Mouse (Mus musculus) myocyte (in vitro differentiated cells): ENCODE measurements around the gene Acsm5.

ENCODE experiments used
- CEBPB ChIP-seq: IDR thresholded peaks from 2 replicates; pipeline ENCODE4 v1.6.1; 2011; ENCODE audit warnings: mild to moderate bottlenecking, moderate library complexity; ENCODE audit not compliant: poor library complexity, insufficient read depth, severe bottlenecking
- MAX ChIP-seq: IDR thresholded peaks from one replicate; pipeline ENCODE4 v1.6.1; 2011; ENCODE audit warnings: low read depth, mild to moderate bottlenecking, control low read depth
- MYOD1 ChIP-seq, 3 experiments: IDR thresholded peaks; one replicate each; pipeline ENCODE4 v1.6.1; 2011; ENCODE audit warnings: control low read depth in 2 of 3, low read depth in 2 of 3, mild to moderate bottlenecking in 2 of 3, moderate library complexity in 1 of 3; ENCODE audit not compliant: insufficient read length in 2 of 3, control insufficient read depth in 1 of 3
- MYOG ChIP-seq, 3 experiments: IDR thresholded peaks; one replicate each; pipeline ENCODE4 v1.6.1; 2011; ENCODE audit warnings: control low read depth in 2 of 3, low read depth in 2 of 3, mild to moderate bottlenecking in 2 of 3; ENCODE audit not compliant: insufficient read length in 2 of 3, control insufficient read depth in 1 of 3, insufficient read depth in 1 of 3
- POLR2A ChIP-seq: IDR thresholded peaks from one replicate; pipeline ENCODE4 v1.6.1; 2011; ENCODE audit warnings: low read depth, mild to moderate bottlenecking, control low read depth, moderate library complexity; ENCODE audit not compliant: insufficient read length
- SRF ChIP-seq: IDR thresholded peaks from one replicate; pipeline ENCODE4 v1.6.1; 2011; ENCODE audit warnings: low read depth; ENCODE audit not compliant: control insufficient read depth, insufficient read length
- TCF12 ChIP-seq: IDR thresholded peaks from one replicate; pipeline ENCODE4 v1.6.1; 2011; ENCODE audit warnings: mild to moderate bottlenecking, control low read depth; ENCODE audit not compliant: poor library complexity, insufficient read depth, severe bottlenecking
- USF1 ChIP-seq: IDR thresholded peaks from one replicate; pipeline ENCODE4 v1.6.1; 2011; ENCODE audit warnings: low read depth, mild to moderate bottlenecking, control low read depth, moderate library complexity

- TF ChIP-seq USF1 (no peak), SRF (no peak), MAX (no peak), CEBPB (no peak), TCF12 (no peak), MYOG (IDR thresholded peaks at IDR 0.05; ENCODE audit: control insufficient read depth in 1 of 3, insufficient read depth in 1 of 3, insufficient read length in 2 of 3, low read depth in 2 of 3) (no peak), POLR2A (no peak), MYOD1 (IDR thresholded peaks at IDR 0.05; ENCODE audit: control insufficient read depth in 1 of 3, insufficient read length in 2 of 3, low read depth in 2 of 3) (no peak)
Observed at GRCm38 (mm10) chr7:119516272-119516558, 3.0 kb upstream of the Acsm5 start.
